Mouse (Mus musculus) spleen, adult 2 months (tissue): ENCODE data around the gene Hmgn1.

Source experiments
- CTCF ChIP-seq: fragments of 200-500 bp; IDR thresholded peaks from 2 replicates; pipeline ENCODE4 v1.5.1; 2011; ENCODE audit warnings: mild to moderate bottlenecking, inconsistent platforms; ENCODE audit not compliant: insufficient read depth, insufficient read length, insufficient replicate concordance; ENCODE audit errors: extremely low read depth
- POLR2A ChIP-seq: fragments of 200-500 bp; IDR thresholded peaks from 2 replicates; pipeline ENCODE4 v1.6.1; 2011; ENCODE audit warnings: low read depth, low read length, inconsistent platforms

- no peak for TF ChIP-seq CTCF
- TF ChIP-seq POLR2A: no peak
These were observed 26.9 kb upstream of the Hmgn1 start for GRCm38 (mm10) chr16:96154476-96154875.
